Mouse (Mus musculus) CH12F3 (cell line): ENCODE measurements at regions not wholly inside any gene's neighbourhood (a gene's known extent, or its start where the extent isn't known, plus 50 kb on each side); places are given as distances from the start of the nearest gene placed in this dataset.
"Not testable (repeated sequence)": the region's sequence is repeated elsewhere in the genome, so short reads cannot be mapped to it uniquely, and the experiment has no call there.

Experiments used
- in situ Hi-C: fragments of 300-500 bp; cut with MboI; formaldehyde crosslinking; loops from 2 replicates; pipeline ENCODE4 v1.14.3; 2020; ENCODE audit warnings: low sequenced_read_pairs

GRCm38 (mm10) chr17:31732176-31732880, 54.7 kb downstream of the Cryaa start:
- in situ Hi-C loops, result no loop called here

DNA sequence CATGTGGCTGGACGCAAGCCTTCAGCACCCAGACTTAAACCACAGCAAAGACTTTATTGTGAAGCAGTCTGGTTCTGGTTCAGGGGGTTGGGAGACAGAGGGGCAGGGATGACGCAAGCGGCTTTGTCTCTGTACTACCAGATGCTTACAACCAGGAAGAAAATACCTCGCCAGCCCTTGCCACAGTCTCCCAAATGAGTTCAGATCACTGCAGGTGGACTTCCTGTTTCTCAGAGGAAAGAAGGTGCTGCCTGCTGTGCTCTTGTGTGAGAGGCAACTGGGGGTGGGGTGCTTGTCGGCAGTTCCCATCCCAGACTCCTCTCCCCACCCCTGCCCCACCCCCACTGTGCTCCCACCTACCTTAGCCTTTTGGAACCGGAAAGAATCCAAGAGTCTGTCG, 56.9 kb downstream of the Cryaa start:
- in situ Hi-C loops, result no loop called here

- in situ Hi-C loops, result no loop called here
Measured at GRCm38 (mm10) chr17:31736716-31737115, 59.1 kb downstream of the Cryaa start.

GRCm38 (mm10) chr17:31738249-31738648, 60.6 kb downstream of the Cryaa start:
- in situ Hi-C loops, result no loop called here

GRCm38 (mm10) chr17:31739586-31739985, 62.0 kb downstream of the Cryaa start:
- in situ Hi-C loops, result no loop called here

- in situ Hi-C loops, result loop anchor here (10.0 kb wide), 1 partner anchor 45 kb away; no protein-coding TSS in a partner anchor
Measured at GRCm38 (mm10) chr17:31740059-31740458, 62.5 kb downstream of the Cryaa start.

GRCm38 (mm10) chr17:31743656-31744055, 66.0 kb downstream of the Cryaa start:
- in situ Hi-C loops, result loop anchor here (10.0 kb wide), 1 partner anchor 49 kb away; no protein-coding TSS in a partner anchor

GRCm38 (mm10) chr17:31746198-31747111, 68.8 kb downstream of the Cryaa start:
- in situ Hi-C loops, result loop anchor here (10.0 kb wide), 1 partner anchor 52 kb away; no protein-coding TSS in a partner anchor

DNA sequence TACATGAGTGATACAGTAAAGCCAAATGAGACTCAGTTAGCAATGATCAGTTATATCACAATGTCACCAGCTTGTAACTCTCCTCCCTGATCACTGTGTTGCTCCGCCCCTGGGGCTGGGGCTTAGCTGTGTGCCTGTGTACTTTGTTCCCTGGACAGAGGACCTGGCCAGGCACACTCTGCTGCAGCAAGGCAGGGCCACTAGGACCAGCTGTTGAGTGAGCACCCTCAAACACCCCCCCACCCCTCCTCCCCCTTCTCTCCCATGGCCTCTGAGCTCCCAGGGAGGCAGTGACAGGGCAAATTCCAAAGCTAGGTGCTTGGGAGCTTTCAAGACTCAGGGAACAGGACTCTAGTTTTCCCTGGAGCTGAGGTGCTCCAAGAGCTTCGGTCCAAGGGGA, 70.0 kb downstream of the Cryaa start:
- in situ Hi-C loops, result loop anchor here (10.0 kb wide), 1 partner anchor 53 kb away; no protein-coding TSS in a partner anchor

- in situ Hi-C loops, result loop anchor here (10.0 kb wide), 1 partner anchor 53 kb away; no protein-coding TSS in a partner anchor
Measured at GRCm38 (mm10) chr17:31748158-31748557, 70.6 kb downstream of the Cryaa start.

- in situ Hi-C loops, result loop anchor here (10.0 kb wide), 1 partner anchor 54 kb away; no protein-coding TSS in a partner anchor
Measured at GRCm38 (mm10) chr17:31748971-31749370, 71.4 kb downstream of the Cryaa start.

GRCm38 (mm10) chr17:31751262-31751661, 73.7 kb downstream of the Cryaa start:
- in situ Hi-C loops, result no loop called here

DNA sequence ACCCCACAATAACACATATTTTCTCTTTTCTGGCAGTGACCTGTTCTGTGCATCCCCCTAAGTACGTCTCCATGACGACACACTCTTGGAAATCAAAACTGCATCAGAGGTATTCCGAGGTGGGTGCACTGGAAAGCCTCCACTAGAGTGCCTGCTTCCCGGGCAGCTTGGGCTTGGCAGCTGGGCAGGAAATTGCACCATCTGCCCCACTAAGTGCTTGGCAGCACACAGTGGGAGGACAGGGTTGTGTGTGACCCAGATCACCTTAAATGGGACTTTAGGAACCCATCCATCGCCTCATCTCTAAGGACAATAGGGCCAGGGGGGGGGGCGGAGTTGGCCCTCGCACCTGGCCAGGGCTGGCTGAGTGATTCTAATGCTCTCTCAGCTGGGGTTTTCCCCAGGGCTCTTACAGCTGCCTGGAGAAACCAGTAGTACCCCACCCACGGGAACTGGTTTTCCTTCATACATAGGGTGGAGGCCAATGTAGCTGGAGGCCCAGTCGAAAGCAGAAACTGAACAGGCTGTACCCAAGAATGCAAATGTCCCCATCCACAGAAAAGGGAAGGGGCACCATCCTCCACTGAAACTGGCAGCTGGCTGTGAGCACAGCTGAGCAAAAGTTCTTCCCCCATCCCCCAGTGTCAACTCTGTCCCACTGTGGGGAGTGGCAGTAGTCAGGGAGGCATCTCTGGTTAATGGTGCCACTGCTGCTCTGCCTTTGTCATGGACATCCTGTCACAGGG, 75.7 kb downstream of the Cryaa start:
- in situ Hi-C loops, result no loop called here

DNA sequence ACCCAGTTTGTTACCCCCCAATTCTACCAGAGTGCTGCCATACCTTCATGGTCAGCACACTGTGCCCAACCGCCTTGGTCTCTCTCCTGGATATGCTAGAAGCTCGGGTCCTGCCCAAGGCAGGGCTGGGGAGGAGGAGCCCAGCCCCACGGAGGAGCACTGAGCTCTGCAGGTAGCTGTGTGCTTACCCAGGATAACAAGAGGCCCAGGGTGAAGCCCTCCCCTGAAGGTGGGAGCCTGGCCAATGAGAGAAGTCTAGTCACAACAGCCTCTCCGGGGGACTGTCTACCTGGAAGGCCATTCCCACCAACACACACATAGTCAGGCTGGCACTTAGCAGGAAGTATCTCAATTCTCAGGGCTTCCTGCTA, 76.2 kb downstream of the Cryaa start:
- in situ Hi-C loops, result no loop called here

DNA sequence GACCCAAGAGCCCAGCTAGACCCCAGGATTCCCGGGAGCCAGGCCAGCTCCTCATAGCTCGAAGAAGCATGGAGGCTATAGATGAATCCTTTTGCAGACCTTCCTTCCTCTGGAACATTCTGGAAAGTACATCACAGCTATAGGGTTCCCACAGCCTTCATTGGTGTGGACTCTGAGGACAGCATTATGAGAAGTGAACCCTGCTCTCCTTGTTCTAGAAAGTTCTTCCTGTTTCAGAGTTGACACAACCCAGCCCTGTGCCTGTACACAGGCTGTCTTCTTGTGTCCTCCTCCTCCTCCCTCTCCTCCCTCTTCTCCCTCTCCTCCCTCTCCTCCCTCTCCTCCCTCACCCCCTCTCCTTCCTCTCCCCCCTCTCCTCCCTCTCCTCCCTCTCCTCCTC, 82.9 kb downstream of the Cryaa start:
- in situ Hi-C loops, result no loop called here

DNA sequence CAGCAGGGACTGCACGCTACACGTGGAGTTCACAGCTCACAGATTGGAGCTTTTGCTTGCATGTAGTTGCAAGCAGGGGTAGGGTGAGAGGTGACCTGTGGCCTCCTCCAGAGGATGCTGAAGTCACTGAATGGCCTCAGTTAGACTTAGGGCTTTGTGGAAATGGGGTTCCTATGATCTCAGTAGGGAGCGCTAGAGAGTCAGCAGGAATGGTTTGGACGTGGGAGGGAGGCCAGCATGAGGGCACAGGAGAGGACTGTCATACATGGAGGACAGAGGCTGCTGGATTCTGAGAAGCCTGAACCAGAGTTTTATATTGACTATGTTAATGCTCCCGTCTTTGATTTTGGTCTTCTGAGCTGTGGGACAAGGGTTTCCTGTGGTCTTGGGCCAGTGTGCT, 85.5 kb downstream of the Cryaa start:
- in situ Hi-C loops, result no loop called here

DNA sequence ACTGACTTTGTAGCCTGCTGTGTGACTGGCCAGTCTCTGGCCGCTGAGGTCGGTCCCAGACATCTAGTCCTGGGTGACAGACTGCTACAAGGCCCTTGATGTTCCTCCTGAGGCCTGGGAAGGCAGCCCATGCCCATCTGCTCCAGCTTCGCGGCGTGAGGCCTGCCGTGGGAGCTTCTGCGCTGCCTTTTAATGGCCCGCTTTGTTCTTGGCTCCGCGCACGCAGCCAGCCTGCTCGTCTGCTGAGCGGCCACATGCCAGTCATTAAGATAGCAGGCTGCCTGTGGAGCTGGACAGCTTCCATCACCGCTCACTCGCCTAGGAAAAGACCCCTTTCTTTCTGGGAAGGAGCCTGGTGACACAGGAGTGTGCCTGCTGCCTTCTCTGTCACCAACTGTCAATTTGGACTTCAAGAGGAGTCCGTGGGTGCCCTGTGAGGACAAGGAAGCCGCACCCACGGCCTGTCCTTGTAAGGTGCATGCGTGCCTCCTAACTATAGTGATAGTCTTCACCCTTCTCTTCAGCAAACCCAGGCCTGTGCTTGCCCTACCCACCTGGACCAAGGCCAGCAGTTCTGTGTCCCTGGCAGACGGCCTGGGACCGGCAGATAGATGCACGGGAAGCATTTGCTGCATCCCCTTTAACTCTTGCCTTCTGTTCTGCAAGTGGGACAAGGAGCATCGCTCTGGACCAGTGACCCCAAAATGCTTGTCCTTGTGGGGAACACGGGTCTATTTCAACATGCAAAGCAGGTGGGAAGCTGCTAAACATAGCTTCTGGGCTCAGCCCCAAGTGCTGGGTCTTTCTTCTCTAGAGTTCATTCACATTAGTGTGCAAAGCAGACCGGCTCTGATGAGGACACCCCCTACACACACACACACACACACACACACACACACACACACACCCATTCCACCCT, 88.6 kb downstream of the Sik1 start:
- in situ Hi-C loops, result no loop called here

- in situ Hi-C loops, result no loop called here
Measured at GRCm38 (mm10) chr17:31772201-31772820, 83.3 kb downstream of the Sik1 start.

- in situ Hi-C loops, result not testable (repeated sequence)
Measured at GRCm38 (mm10) chr17:31773882-31774281, 81.7 kb downstream of the Sik1 start.
